Mouse (Mus musculus): ENCODE data around the gene B130006D01Rik. TPM values are rescaled to one million over a fixed set of nuclear protein-coding genes. Genes with fewer than 3 reads are reported as not detected.
A peak's percentile ranks its signal among the peaks of the same experiment; 100 is the strongest.

B130006D01Rik gene
- polyA plus RNA-seq, 1 experiment from 2014 or later, result 0.31 TPM

GRCm38 (mm10) chr11:95770720-95771364 is 47.5 kb downstream of the B130006D01Rik start:
- ATAC-seq (no peak), DNase-seq (no peak)
- Histone ChIP-seq H3K9me3 (ENCODE audit: low read length) (no peaks in the 10 kb centered on the region), H3K4me3 (ENCODE audit: low read depth, low read length) (no peak overlapping the region), H3K27ac (ENCODE audit: low read depth) (no peak overlapping the region), H3K36me3 (replicated peaks; ENCODE audit: insufficient read depth, low read length) (peaks cover 18% of the 10 kb centered on the region), H3K27me3 (ENCODE audit: insufficient read depth, low read length) (no peaks in the 10 kb centered on the region), H3K9ac (replicated peaks) (no peak overlapping the region), H3K4me2 (ENCODE audit: low read depth, low read length) (no peak overlapping the region), H3K4me1 (ENCODE audit: insufficient read depth) (no peaks in the 10 kb centered on the region)
- TF ChIP-seq EP300 (IDR thresholded peaks at IDR 0.05; ENCODE audit: low read depth) (no peak), CTCF (IDR thresholded peaks at IDR 0.05; ENCODE audit: low read depth) (peak; percentile 69)
- WGBS (ENCODE audit: insufficient replicate concordance), result 68% methylated on average over 9 of the region's 9 CpGs

- DNase-seq (no peak), ATAC-seq (no peak)
- Histone ChIP-seq H3K36me3 (replicated peaks; ENCODE audit: insufficient read depth, low read length) (peaks cover 18% of the 10 kb centered on the region), H3K27me3 (ENCODE audit: insufficient read depth, low read length) (no peaks in the 10 kb centered on the region), H3K9ac (replicated peaks) (no peak overlapping the region), H3K4me2 (ENCODE audit: low read depth, low read length) (no peak overlapping the region), H3K27ac (ENCODE audit: low read depth) (no peak overlapping the region), H3K4me1 (ENCODE audit: insufficient read depth) (no peaks in the 10 kb centered on the region), H3K4me3 (ENCODE audit: low read depth, low read length) (no peak overlapping the region), H3K9me3 (ENCODE audit: low read length) (no peaks in the 10 kb centered on the region)
- 87% methylated on average over 8 of the region's 8 CpGs for WGBS (ENCODE audit: insufficient replicate concordance)
- no peak for TF ChIP-seq EP300 (IDR thresholded peaks at IDR 0.05; ENCODE audit: low read depth)
- TF ChIP-seq CTCF (IDR thresholded peaks at IDR 0.05; ENCODE audit: low read depth), result no peak
Measured at GRCm38 (mm10) chr11:95771665-95772064, 48.3 kb downstream of the B130006D01Rik start.

- no peak for DNase-seq
- Histone ChIP-seq H3K36me3 (replicated peaks; ENCODE audit: insufficient read depth, low read length) (peaks cover 11% of the 10 kb centered on the region), H3K27me3 (ENCODE audit: insufficient read depth, low read length) (no peaks in the 10 kb centered on the region), H3K4me2 (ENCODE audit: low read depth, low read length) (no peak overlapping the region), H3K4me1 (ENCODE audit: insufficient read depth) (peaks cover 15% of the 10 kb centered on the region), H3K9ac (replicated peaks) (no peak overlapping the region), H3K27ac (ENCODE audit: low read depth) (no peak overlapping the region; the same call in 1 of the 2 replicates), H3K4me3 (ENCODE audit: low read depth, low read length) (no peak overlapping the region), H3K9me3 (ENCODE audit: low read length) (no peaks in the 10 kb centered on the region)
- TF ChIP-seq CTCF (IDR thresholded peaks at IDR 0.05; ENCODE audit: low read depth) (no peak), EP300 (IDR thresholded peaks at IDR 0.05; ENCODE audit: low read depth) (no peak)
- ATAC-seq, result no peak
- WGBS (ENCODE audit: insufficient replicate concordance), result 80% methylated on average over 3 of the region's 3 CpGs
Measured at GRCm38 (mm10) chr11:95773264-95773663, 49.9 kb downstream of the B130006D01Rik start.

Other genes with a start within 250 kb of the B130006D01Rik start
- not detected in 2 replicates for gene Nxph3, start 209.0 kb upstream of the B130006D01Rik start, polyA plus RNA-seq (2015; fragmentation: Nextera tagmentation; extraction: Ambion mirVana)
- gene Ngfr, start 135.9 kb upstream of the B130006D01Rik start, polyA plus RNA-seq (2015; fragmentation: Nextera tagmentation; extraction: Ambion mirVana), result 1.3 and 1.7 TPM in 2 replicates
- 236 and 246 TPM in 2 replicates for gene Phb, start 56.6 kb upstream of the B130006D01Rik start, polyA plus RNA-seq (2015; fragmentation: Nextera tagmentation; extraction: Ambion mirVana)
- gene Zfp652, start 10.9 kb upstream of the B130006D01Rik start, polyA plus RNA-seq (2015; fragmentation: Nextera tagmentation; extraction: Ambion mirVana), result 5.0 and 5.6 TPM in 2 replicates
- 1.9 and 2.0 TPM in 2 replicates for gene Phospho1, start 100.9 kb downstream of the B130006D01Rik start, polyA plus RNA-seq (2015; fragmentation: Nextera tagmentation; extraction: Ambion mirVana)
- 30.2 and 32.2 TPM in 2 replicates for gene Gngt2, start 113.6 kb downstream of the B130006D01Rik start, polyA plus RNA-seq (2015; fragmentation: Nextera tagmentation; extraction: Ambion mirVana)
- 9.8 and 10.2 TPM in 2 replicates for gene Abi3, start 118.9 kb downstream of the B130006D01Rik start, polyA plus RNA-seq (2015; fragmentation: Nextera tagmentation; extraction: Ambion mirVana)
- 0.14 and 0.18 TPM in 2 replicates for gene B4galnt2, start 191.3 kb downstream of the B130006D01Rik start, polyA plus RNA-seq (2015; fragmentation: Nextera tagmentation; extraction: Ambion mirVana)